Mouse (Mus musculus) neural tube, embryonic 14.5 days (tissue): ENCODE measurements around the gene Fam208a. TPM values are rescaled to one million over a fixed set of nuclear protein-coding genes. Genes with fewer than 3 reads are reported as not detected.
A peak's percentile ranks its signal among the peaks of the same experiment; 100 is the strongest.

ENCODE experiments used
- ATAC-seq: fragments of 200-750 bp; cut with Nextera tagmentation; 2 replicates; pipeline ENCODE4 v1.8.0; 2017; ENCODE audit warnings: low read depth, mild to moderate bottlenecking, moderate TSS enrichment, moderate library complexity
- H3K27ac ChIP-seq: fragments of 300-500 bp; sonication (generic); 2 replicates; pipeline ENCODE4 v1.5.1; 2014; ENCODE audit warnings: low read depth, mild to moderate bottlenecking, control low read depth, low read length, moderate library complexity, mixed read lengths
- H3K27me3 ChIP-seq: fragments of 300-500 bp; sonication (generic); 2 replicates; pipeline ENCODE4 v1.6.1; 2014; ENCODE audit warnings: low read length; ENCODE audit not compliant: control insufficient read depth, insufficient read depth
- H3K36me3 ChIP-seq: fragments of 300-500 bp; sonication (generic); 2 replicates; pipeline ENCODE4 v1.6.1; 2014; ENCODE audit warnings: low read length, mixed read lengths; ENCODE audit not compliant: control insufficient read depth, insufficient read depth
- H3K4me1 ChIP-seq: fragments of 300-500 bp; sonication (generic); 2 replicates; pipeline ENCODE4 v1.6.1; 2014; ENCODE audit warnings: low read length; ENCODE audit not compliant: control insufficient read depth, insufficient read depth
- H3K4me2 ChIP-seq: fragments of 300-500 bp; sonication (generic); 2 replicates; pipeline ENCODE4 v1.6.1; 2014; ENCODE audit warnings: mild to moderate bottlenecking, low read depth, low read length, control low read depth
- H3K4me3 ChIP-seq: fragments of 300-500 bp; sonication (generic); 2 replicates; pipeline ENCODE4 v1.5.1; 2014; ENCODE audit warnings: low read depth, low read length, control low read depth, mixed read lengths
- H3K9ac ChIP-seq: fragments of 300-500 bp; sonication (generic); replicated peaks from 2 replicates; pipeline ENCODE4 v1.6.1; 2014; ENCODE audit warnings: low read depth, mild to moderate bottlenecking, control low read depth, low read length, mixed read lengths
- H3K9me3 ChIP-seq: fragments of 300-500 bp; sonication (generic); 2 replicates; pipeline ENCODE4 v1.6.1; 2016; ENCODE audit warnings: low read length; ENCODE audit not compliant: control insufficient read depth
- WGBS: fragments of 180-500 bp; shearing (Covaris S2); extraction: QIAGEN DNeasy Blood & Tissue Kit; methylation state at CpG from one replicate; pipeline ENCODE4 v1.1.7; 2014; 5-methylcytosine and 5-hydroxymethylcytosine counted together
- microRNA-seq: library from miRNA; unstranded; fragments of <30 nt; microRNA quantifications from one replicate; pipeline ENCODE4, GENCODE M21; 2016
- polyA plus RNA-seq: library from polyadenylated mRNA; unstranded; fragments of >200 nt; fragmentation: Nextera tagmentation; extraction: Ambion mirVana; gene quantifications from 2 replicates; pipeline ENCODE4 v1.2.1, GENCODE M21; 2014

The Fam208a gene
- polyA plus RNA-seq, 1 experiment from 2014 or later, result 24.3 TPM

- peak within 1 kb of the TSS; percentile 68 for H3K4me2 ChIP-seq
- H3K36me3 ChIP-seq, result no peaks in the 10 kb centered on the region
- no peaks in the 10 kb centered on the region for H3K27me3 ChIP-seq
- WGBS, result under 1% methylated on average over 51 of the region's 51 CpGs
- H3K27ac ChIP-seq, result peak within 1 kb of the TSS; percentile 68
- peak within 1 kb of the TSS; percentile 59 for H3K9ac ChIP-seq
- peak; percentile 99 for ATAC-seq
- H3K9me3 ChIP-seq, result no peaks in the 10 kb centered on the region
- peaks cover 3% of the 10 kb centered on the region; the same call in 1 of the 2 replicates for H3K4me1 ChIP-seq
- H3K4me3 ChIP-seq, result peak within 1 kb of the TSS; percentile 77
Measured at GRCm38 (mm10) chr14:27507894-27508643, 79.4 kb downstream of the Fam208a start, which contains the start of gene Ccdc66. Ccdc66 (minus strand) TSS chr14:27508460.

GRCm38 (mm10) chr14:27508644-27509301, 80.1 kb downstream of the Fam208a start:
- Histone ChIP-seq H3K36me3 (no peaks in the 10 kb centered on the region), H3K4me3 (peak overlapping the region; percentile 77), H3K4me2 (peak overlapping the region; percentile 68), H3K27me3 (no peaks in the 10 kb centered on the region), H3K27ac (peak overlapping the region; percentile 68), H3K9ac (peak overlapping the region; percentile 59; the same call in 1 of the 2 replicates), H3K4me1 (peaks cover 3% of the 10 kb centered on the region; the same call in 1 of the 2 replicates), H3K9me3 (no peaks in the 10 kb centered on the region)
- peak; percentile 77 for ATAC-seq
- WGBS, result 34% methylated on average over 15 of the region's 15 CpGs

GRCm38 (mm10) chr14:27524541-27524940, 95.9 kb downstream of the Fam208a start:
- H3K27ac ChIP-seq, result no peak overlapping the region
- H3K27me3 ChIP-seq, result no peaks in the 10 kb centered on the region
- ATAC-seq, result no peak
- no peaks in the 10 kb centered on the region for H3K4me1 ChIP-seq
- no peaks in the 10 kb centered on the region for H3K9me3 ChIP-seq
- no peak overlapping the region for H3K4me2 ChIP-seq
- no peak overlapping the region for H3K9ac ChIP-seq
- H3K4me3 ChIP-seq, result no peak overlapping the region
- H3K36me3 ChIP-seq, result no peaks in the 10 kb centered on the region

Small RNA genes lying within 50 kb of the gene (microRNA-seq; reads per million reads assigned to microRNA genes)
- gene Gm23633, result not detected

Other genes starting within 250 kb of the Fam208a start
- gene Ccdc66, start 79.6 kb downstream of the Fam208a start, polyA plus RNA-seq, result 13.1 and 13.9 TPM in 2 replicates
- gene Erc2, start 193.6 kb downstream of the Fam208a start, polyA plus RNA-seq, result 61.7 and 117 TPM in 2 replicates